Mouse (Mus musculus) myocyte (in vitro differentiated cells): ENCODE data around the gene Slc4a10. TPM values are rescaled to one million over a fixed set of nuclear protein-coding genes. Genes with fewer than 3 reads are reported as not detected.

ENCODE experiments used
- H3K27me3 ChIP-seq: one replicate; pipeline ENCODE4 v1.6.1; 2011; ENCODE audit not compliant: control insufficient read depth, insufficient read depth, insufficient read length
- H3K36me3 ChIP-seq: one replicate; pipeline ENCODE4 v1.6.1; 2011; ENCODE audit not compliant: control insufficient read depth, insufficient read depth
- H3K4me2 ChIP-seq: one replicate; pipeline ENCODE4 v1.6.1; 2011; ENCODE audit warnings: low read depth, control low read depth
- H3K4me3 ChIP-seq: one replicate; pipeline ENCODE4 v1.5.1; 2011; ENCODE audit warnings: mild to moderate bottlenecking, control low read depth, moderate library complexity
- H3K79me2 ChIP-seq: one replicate; pipeline ENCODE4 v1.6.1; 2011; ENCODE audit not compliant: control insufficient read depth, insufficient read depth
- H3ac ChIP-seq: one replicate; pipeline ENCODE4 v1.6.1; 2011; ENCODE audit not compliant: control insufficient read depth, insufficient read length
- CEBPB ChIP-seq: IDR thresholded peaks from 2 replicates; pipeline ENCODE4 v1.6.1; 2011; ENCODE audit warnings: mild to moderate bottlenecking, moderate library complexity; ENCODE audit not compliant: poor library complexity, insufficient read depth, severe bottlenecking
- E2F4 ChIP-seq: IDR thresholded peaks from one replicate; pipeline ENCODE4 v1.6.1; 2011; ENCODE audit warnings: mild to moderate bottlenecking, control low read depth, moderate library complexity; ENCODE audit not compliant: insufficient read depth
- MAX ChIP-seq: IDR thresholded peaks from one replicate; pipeline ENCODE4 v1.6.1; 2011; ENCODE audit warnings: low read depth, mild to moderate bottlenecking, control low read depth
- MYOD1 ChIP-seq, 3 experiments: IDR thresholded peaks; one replicate each; pipeline ENCODE4 v1.6.1; 2011; ENCODE audit warnings: control low read depth in 2 of 3, low read depth in 2 of 3, mild to moderate bottlenecking in 2 of 3, moderate library complexity in 1 of 3; ENCODE audit not compliant: insufficient read length in 2 of 3, control insufficient read depth in 1 of 3
- MYOG ChIP-seq, 3 experiments: IDR thresholded peaks; one replicate each; pipeline ENCODE4 v1.6.1; 2011; ENCODE audit warnings: control low read depth in 2 of 3, low read depth in 2 of 3, mild to moderate bottlenecking in 2 of 3; ENCODE audit not compliant: insufficient read length in 2 of 3, control insufficient read depth in 1 of 3, insufficient read depth in 1 of 3
- POLR2A ChIP-seq: IDR thresholded peaks from one replicate; pipeline ENCODE4 v1.6.1; 2011; ENCODE audit warnings: low read depth, mild to moderate bottlenecking, control low read depth, moderate library complexity; ENCODE audit not compliant: insufficient read length
- POLR2AphosphoS2 ChIP-seq: IDR thresholded peaks from one replicate; pipeline ENCODE4 v1.6.1; 2011; ENCODE audit warnings: low read depth, control low read depth; ENCODE audit not compliant: insufficient read length
- REST ChIP-seq: IDR thresholded peaks from one replicate; pipeline ENCODE4 v1.6.1; 2011; ENCODE audit warnings: mild to moderate bottlenecking, control low read depth, moderate library complexity; ENCODE audit not compliant: insufficient read depth, insufficient read length
- SRF ChIP-seq: IDR thresholded peaks from one replicate; pipeline ENCODE4 v1.6.1; 2011; ENCODE audit warnings: low read depth; ENCODE audit not compliant: control insufficient read depth, insufficient read length
- TCF12 ChIP-seq: IDR thresholded peaks from one replicate; pipeline ENCODE4 v1.6.1; 2011; ENCODE audit warnings: mild to moderate bottlenecking, control low read depth; ENCODE audit not compliant: poor library complexity, insufficient read depth, severe bottlenecking
- TCF3 ChIP-seq: IDR thresholded peaks from one replicate; pipeline ENCODE4 v1.6.1; 2011; ENCODE audit warnings: low read depth, control low read depth; ENCODE audit not compliant: insufficient read length
- USF1 ChIP-seq: IDR thresholded peaks from one replicate; pipeline ENCODE4 v1.6.1; 2011; ENCODE audit warnings: low read depth, mild to moderate bottlenecking, control low read depth, moderate library complexity
- polyA plus RNA-seq: library from polyadenylated mRNA; unstranded; fragments of >200 nt; fragmentation: generic; extraction: Trizol; gene quantifications from one replicate; pipeline ENCODE4 v1.2.1, GENCODE M21; 2012; ENCODE audit warnings: missing spikeins

Slc4a10 gene
- polyA plus RNA-seq, 1 experiment: not detected

DNA sequence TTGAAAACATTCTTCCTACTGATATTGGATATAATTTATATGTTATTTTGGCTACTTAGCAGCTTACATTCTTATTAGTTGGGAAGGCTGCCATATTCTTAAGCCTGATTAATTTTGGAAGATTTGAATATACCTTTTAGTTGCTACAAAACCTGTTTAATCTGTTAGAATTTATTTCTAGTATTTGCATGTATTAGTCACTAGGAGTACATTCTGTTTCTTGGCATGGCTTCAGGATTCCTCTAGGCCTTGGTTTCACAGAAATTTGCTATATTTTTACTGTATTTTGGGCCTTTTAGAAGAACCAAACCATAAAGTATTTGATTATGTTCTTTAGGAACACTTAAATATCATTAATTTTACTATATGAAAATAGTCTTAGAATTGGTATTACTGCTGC is 103.2 kb downstream of the Slc4a10 start:
- H3K4me3 ChIP-seq: no peak overlapping the region
- no peaks in the 10 kb centered on the region for H3K79me2 ChIP-seq
- H3K27me3 ChIP-seq: no peaks in the 10 kb centered on the region
- TF ChIP-seq MAX: no peak
- TF ChIP-seq SRF: no peak
- TF ChIP-seq USF1: no peak
- TF ChIP-seq POLR2A: no peak
- no peak for TF ChIP-seq REST
- TF ChIP-seq MYOD1 (IDR thresholded peaks at IDR 0.05; ENCODE audit: control insufficient read depth in 1 of 3, insufficient read length in 2 of 3, low read depth in 2 of 3): no peak
- TF ChIP-seq E2F4: no peak
- no peak for TF ChIP-seq TCF12
- no peak for TF ChIP-seq POLR2AphosphoS2
- no peak for TF ChIP-seq TCF3
- no peak for TF ChIP-seq MYOG (IDR thresholded peaks at IDR 0.05; ENCODE audit: control insufficient read depth in 1 of 3, insufficient read depth in 1 of 3, insufficient read length in 2 of 3, low read depth in 2 of 3)
- TF ChIP-seq CEBPB: no peak
- H3ac ChIP-seq: no peak overlapping the region
- no peak overlapping the region for H3K4me2 ChIP-seq
- H3K36me3 ChIP-seq: no peaks in the 10 kb centered on the region

DNA sequence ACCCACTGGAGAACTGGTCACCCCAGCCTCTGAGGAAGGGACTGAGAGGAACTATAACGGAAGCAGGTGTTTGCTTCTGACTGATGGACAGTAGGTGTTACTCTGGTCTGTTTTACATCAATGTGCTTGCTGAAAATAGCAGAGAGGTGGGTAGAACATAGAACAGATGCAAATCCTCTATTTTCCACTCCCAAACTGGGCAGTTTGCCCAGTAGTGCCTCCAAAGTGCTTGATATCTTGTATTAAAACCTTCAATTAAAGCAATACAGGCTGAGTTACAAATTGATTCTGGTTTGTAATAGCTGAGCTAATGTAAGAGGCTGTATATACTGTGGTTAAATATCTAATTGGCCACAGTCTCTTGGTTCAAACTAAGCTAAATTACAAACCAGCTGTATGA is 104.6 kb downstream of the Slc4a10 start:
- no peaks in the 10 kb centered on the region for H3K27me3 ChIP-seq
- H3K36me3 ChIP-seq: no peaks in the 10 kb centered on the region
- H3K79me2 ChIP-seq: no peaks in the 10 kb centered on the region
- no peak overlapping the region for H3K4me3 ChIP-seq
- TF ChIP-seq USF1 (no peak), CEBPB (no peak), MYOG (IDR thresholded peaks at IDR 0.05; ENCODE audit: control insufficient read depth in 1 of 3, insufficient read depth in 1 of 3, insufficient read length in 2 of 3, low read depth in 2 of 3) (no peak), POLR2A (no peak), POLR2AphosphoS2 (no peak), SRF (no peak)
- no peak overlapping the region for H3K4me2 ChIP-seq
- H3ac ChIP-seq: no peak overlapping the region

DNA sequence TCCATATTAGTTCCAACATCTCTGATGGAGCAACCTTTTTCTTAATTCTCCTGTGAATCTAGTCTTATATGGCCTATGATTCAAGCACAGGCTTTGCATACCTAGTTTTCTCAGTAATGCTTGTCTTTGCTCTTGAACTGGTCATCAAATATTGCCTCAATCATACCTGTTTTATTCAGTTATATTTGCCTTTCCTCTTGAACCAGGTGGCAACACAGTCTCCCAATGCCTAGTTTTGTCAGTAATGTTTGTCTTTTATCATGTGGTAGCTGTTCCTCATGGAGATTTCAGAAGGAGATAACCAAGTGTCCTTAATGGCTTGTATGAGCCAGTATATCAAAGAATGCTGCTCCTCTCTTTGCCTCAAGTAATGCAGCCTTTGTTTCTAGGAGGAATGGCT is 163.8 kb downstream of the Slc4a10 start:
- TF ChIP-seq USF1 (no peak), MYOG (IDR thresholded peaks at IDR 0.05; ENCODE audit: control insufficient read depth in 1 of 3, insufficient read depth in 1 of 3, insufficient read length in 2 of 3, low read depth in 2 of 3) (no peak), TCF12 (no peak), CEBPB (no peak), MYOD1 (IDR thresholded peaks at IDR 0.05; ENCODE audit: control insufficient read depth in 1 of 3, insufficient read length in 2 of 3, low read depth in 2 of 3) (no peak), E2F4 (no peak), POLR2A (no peak), TCF3 (no peak), MAX (no peak), SRF (no peak)
- H3K27me3 ChIP-seq: no peaks in the 10 kb centered on the region
- H3K4me3 ChIP-seq: no peak overlapping the region
- no peaks in the 10 kb centered on the region for H3K36me3 ChIP-seq
- H3K4me2 ChIP-seq: no peak overlapping the region
- no peak overlapping the region for H3ac ChIP-seq
- no peaks in the 10 kb centered on the region for H3K79me2 ChIP-seq

DNA sequence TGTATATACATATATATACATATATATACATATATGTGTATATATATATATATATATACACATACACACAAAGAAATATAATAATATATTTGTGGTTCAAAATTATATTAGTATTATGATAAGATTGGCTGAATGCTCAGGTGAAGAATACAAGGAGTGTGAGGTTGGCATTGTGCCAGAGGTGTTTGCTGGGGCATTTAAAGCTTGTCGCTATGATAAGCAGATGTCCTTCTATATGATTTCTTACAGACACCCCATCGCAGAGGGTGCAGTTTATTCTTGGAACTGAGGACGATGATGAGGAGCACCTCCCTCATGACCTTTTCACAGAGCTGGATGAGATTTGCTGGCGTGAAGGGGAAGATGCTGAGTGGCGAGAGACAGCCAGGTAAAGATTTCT is 164.8 kb downstream of the Slc4a10 start:
- Histone ChIP-seq H3ac (no peak overlapping the region), H3K79me2 (no peaks in the 10 kb centered on the region), H3K4me3 (no peak overlapping the region), H3K27me3 (no peaks in the 10 kb centered on the region), H3K4me2 (no peak overlapping the region), H3K36me3 (no peaks in the 10 kb centered on the region)
- TF ChIP-seq POLR2AphosphoS2: no peak
- no peak for TF ChIP-seq MYOG (IDR thresholded peaks at IDR 0.05; ENCODE audit: control insufficient read depth in 1 of 3, insufficient read depth in 1 of 3, insufficient read length in 2 of 3, low read depth in 2 of 3)
- no peak for TF ChIP-seq REST
- TF ChIP-seq SRF: no peak
- TF ChIP-seq TCF12: no peak
- no peak for TF ChIP-seq TCF3
- TF ChIP-seq CEBPB: no peak
- no peak for TF ChIP-seq MYOD1 (IDR thresholded peaks at IDR 0.05; ENCODE audit: control insufficient read depth in 1 of 3, insufficient read length in 2 of 3, low read depth in 2 of 3)
- no peak for TF ChIP-seq MAX
- no peak for TF ChIP-seq POLR2A
- TF ChIP-seq E2F4: no peak
- TF ChIP-seq USF1: no peak

DNA sequence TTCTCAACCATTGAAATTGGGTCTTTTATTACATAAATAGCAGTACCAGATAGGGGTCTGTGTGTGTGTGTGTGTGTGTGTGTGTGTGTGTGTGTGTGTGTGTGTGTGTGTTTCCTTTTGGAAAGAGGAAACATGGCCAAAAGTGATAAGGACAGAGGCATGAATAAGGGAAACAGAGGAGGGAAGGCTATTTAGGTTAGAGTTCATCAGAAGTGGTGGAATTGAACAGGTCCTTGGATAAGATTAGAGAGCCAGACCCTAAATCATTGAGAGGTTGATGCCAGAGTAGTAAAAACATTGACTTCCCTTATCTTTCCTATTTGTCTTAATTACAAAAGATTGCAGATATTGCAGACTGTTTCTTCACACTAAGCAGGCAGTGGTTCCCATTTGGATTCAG is 181.3 kb downstream of the Slc4a10 start:
- TF ChIP-seq SRF: no peak
- TF ChIP-seq MYOG (IDR thresholded peaks at IDR 0.05; ENCODE audit: control insufficient read depth in 1 of 3, insufficient read depth in 1 of 3, insufficient read length in 2 of 3, low read depth in 2 of 3): no peak
- no peak for TF ChIP-seq USF1
- Histone ChIP-seq H3K27me3 (no peaks in the 10 kb centered on the region), H3K4me3 (no peak overlapping the region), H3K79me2 (no peaks in the 10 kb centered on the region), H3K36me3 (no peaks in the 10 kb centered on the region), H3ac (no peak overlapping the region), H3K4me2 (no peak overlapping the region)
